Mouse (Mus musculus): Measurements from ENCODE around the gene Cpxm2. TPM values are rescaled to one million over a fixed set of nuclear protein-coding genes. Genes with fewer than 3 reads are reported as not detected.

Gene Cpxm2
- polyA plus RNA-seq, 1 experiment, result 1.2 TPM

DNA sequence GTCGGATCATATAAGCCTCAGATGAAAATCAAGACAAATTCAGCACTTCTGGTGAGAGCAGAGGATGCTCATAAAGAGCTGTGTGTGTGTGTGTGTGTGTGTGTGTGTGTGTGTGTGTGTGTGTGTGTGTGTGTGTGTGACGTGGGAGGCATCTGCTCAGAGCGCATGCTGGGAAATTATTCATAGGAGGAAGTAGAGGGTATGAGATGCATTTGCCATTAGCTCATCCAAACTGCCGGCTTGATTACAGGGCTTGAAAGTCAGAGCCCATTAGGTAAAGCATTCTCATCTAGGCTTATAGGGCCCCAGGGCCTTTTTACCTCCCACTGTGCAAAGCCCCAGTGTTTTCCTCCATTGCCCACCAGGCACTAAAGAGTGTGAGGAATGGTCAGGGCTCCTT is 107.9 kb downstream of the Cpxm2 start:
- Histone ChIP-seq H3K9ac (ENCODE audit: low read depth, poor library complexity, severe bottlenecking) (no peak overlapping the region), H3K4me3 (ENCODE audit: low read depth, low read length) (no peak overlapping the region), H3K9me3 (replicated peaks; ENCODE audit: control insufficient read depth, insufficient read depth, low read length, poor library complexity, severe bottlenecking) (no peaks in the 10 kb centered on the region), H3K36me3 (ENCODE audit: control insufficient read depth, insufficient read depth, low read length, poor library complexity, severe bottlenecking) (no peaks in the 10 kb centered on the region), H3K27me3 (ENCODE audit: control insufficient read depth, insufficient read depth, low read length, poor library complexity, severe bottlenecking) (no peaks in the 10 kb centered on the region; the same call in 1 of the 2 replicates), H3K4me1 (ENCODE audit: control insufficient read depth, insufficient read depth, low read length) (no peaks in the 10 kb centered on the region), H3K27ac (ENCODE audit: insufficient read depth, low read length) (no peak overlapping the region)
- no peak for TF ChIP-seq CTCF (IDR thresholded peaks at IDR 0.05; ENCODE audit: low read depth, low read length)
- TF ChIP-seq EP300 (IDR thresholded peaks at IDR 0.05; ENCODE audit: insufficient read depth, low read depth, low read length), result no peak
- TF ChIP-seq POLR2A (IDR thresholded peaks at IDR 0.05; ENCODE audit: insufficient read depth, low read length), result no peak

GRCm38 (mm10) chr7:132031940-132032531 is 122.5 kb downstream of the Cpxm2 start:
- Histone ChIP-seq H3K27me3 (ENCODE audit: control insufficient read depth, insufficient read depth, low read length, poor library complexity, severe bottlenecking) (no peaks in the 10 kb centered on the region; the same call in 1 of the 2 replicates), H3K4me3 (ENCODE audit: low read depth, low read length) (no peak overlapping the region), H3K9me3 (replicated peaks; ENCODE audit: control insufficient read depth, insufficient read depth, low read length, poor library complexity, severe bottlenecking) (no peaks in the 10 kb centered on the region), H3K9ac (ENCODE audit: low read depth, poor library complexity, severe bottlenecking) (no peak overlapping the region), H3K27ac (ENCODE audit: insufficient read depth, low read length) (no peak overlapping the region), H3K4me1 (ENCODE audit: control insufficient read depth, insufficient read depth, low read length) (no peaks in the 10 kb centered on the region), H3K36me3 (ENCODE audit: control insufficient read depth, insufficient read depth, low read length, poor library complexity, severe bottlenecking) (no peaks in the 10 kb centered on the region)
- TF ChIP-seq EP300 (IDR thresholded peaks at IDR 0.05; ENCODE audit: insufficient read depth, low read depth, low read length) (no peak), POLR2A (IDR thresholded peaks at IDR 0.05; ENCODE audit: insufficient read depth, low read length) (no peak), CTCF (IDR thresholded peaks at IDR 0.05; ENCODE audit: low read depth, low read length) (no peak)

DNA sequence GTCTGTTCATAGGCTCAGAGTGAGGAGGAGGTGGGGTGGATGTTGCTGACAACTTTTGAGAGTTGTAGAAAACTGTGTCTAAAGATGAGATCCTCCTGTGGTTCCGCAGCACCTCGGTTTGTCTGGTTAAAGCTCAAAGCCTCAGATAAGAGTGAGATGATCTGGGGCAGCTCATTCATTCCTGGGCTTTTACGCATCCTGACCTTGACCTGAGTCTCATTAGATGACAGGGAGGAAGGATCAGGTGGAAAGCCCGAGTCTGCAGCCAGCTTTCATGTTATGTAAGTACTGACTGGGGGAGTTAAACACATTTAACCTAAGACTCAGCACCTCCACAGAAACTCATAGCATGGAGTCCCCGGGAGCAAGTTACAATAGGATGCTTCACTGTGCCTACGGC is 127.9 kb downstream of the Cpxm2 start:
- no peaks in the 10 kb centered on the region for H3K9me3 ChIP-seq (replicated peaks; ENCODE audit: control insufficient read depth, insufficient read depth, low read length, poor library complexity, severe bottlenecking)
- H3K36me3 ChIP-seq (ENCODE audit: control insufficient read depth, insufficient read depth, low read length, poor library complexity, severe bottlenecking), result no peaks in the 10 kb centered on the region
- H3K27me3 ChIP-seq (ENCODE audit: control insufficient read depth, insufficient read depth, low read length, poor library complexity, severe bottlenecking), result no peaks in the 10 kb centered on the region; the same call in 1 of the 2 replicates
- no peak overlapping the region for H3K9ac ChIP-seq (ENCODE audit: low read depth, poor library complexity, severe bottlenecking)
- TF ChIP-seq POLR2A (IDR thresholded peaks at IDR 0.05; ENCODE audit: insufficient read depth, low read length), result no peak
- no peak for TF ChIP-seq EP300 (IDR thresholded peaks at IDR 0.05; ENCODE audit: insufficient read depth, low read depth, low read length)
- TF ChIP-seq CTCF (IDR thresholded peaks at IDR 0.05; ENCODE audit: low read depth, low read length), result no peak
- peaks cover 4% of the 10 kb centered on the region for H3K4me1 ChIP-seq (ENCODE audit: control insufficient read depth, insufficient read depth, low read length)
- H3K27ac ChIP-seq (ENCODE audit: insufficient read depth, low read length), result no peak overlapping the region
- H3K4me3 ChIP-seq (ENCODE audit: low read depth, low read length), result no peak overlapping the region

GRCm38 (mm10) chr7:132025591-132025990 is 128.9 kb downstream of the Cpxm2 start:
- Histone ChIP-seq H3K9me3 (replicated peaks; ENCODE audit: control insufficient read depth, insufficient read depth, low read length, poor library complexity, severe bottlenecking) (no peaks in the 10 kb centered on the region), H3K36me3 (ENCODE audit: control insufficient read depth, insufficient read depth, low read length, poor library complexity, severe bottlenecking) (no peaks in the 10 kb centered on the region), H3K27ac (ENCODE audit: insufficient read depth, low read length) (no peak overlapping the region), H3K27me3 (ENCODE audit: control insufficient read depth, insufficient read depth, low read length, poor library complexity, severe bottlenecking) (no peaks in the 10 kb centered on the region), H3K4me3 (ENCODE audit: low read depth, low read length) (no peak overlapping the region), H3K4me1 (ENCODE audit: control insufficient read depth, insufficient read depth, low read length) (peaks cover 4% of the 10 kb centered on the region), H3K9ac (ENCODE audit: low read depth, poor library complexity, severe bottlenecking) (no peak overlapping the region)
- TF ChIP-seq POLR2A (IDR thresholded peaks at IDR 0.05; ENCODE audit: insufficient read depth, low read length) (no peak), EP300 (IDR thresholded peaks at IDR 0.05; ENCODE audit: insufficient read depth, low read depth, low read length) (no peak), CTCF (IDR thresholded peaks at IDR 0.05; ENCODE audit: low read depth, low read length) (no peak)

- peaks cover 18% of the 10 kb centered on the region for H3K27me3 ChIP-seq (ENCODE audit: control insufficient read depth, insufficient read depth, low read length, poor library complexity, severe bottlenecking)
- peaks cover 17% of the 10 kb centered on the region for H3K9me3 ChIP-seq (replicated peaks; ENCODE audit: control insufficient read depth, insufficient read depth, low read length, poor library complexity, severe bottlenecking)
- H3K9ac ChIP-seq (ENCODE audit: low read depth, poor library complexity, severe bottlenecking), result no peak overlapping the region
- no peak overlapping the region for H3K27ac ChIP-seq (ENCODE audit: insufficient read depth, low read length)
- H3K4me3 ChIP-seq (ENCODE audit: low read depth, low read length), result no peak overlapping the region
- TF ChIP-seq EP300 (IDR thresholded peaks at IDR 0.05; ENCODE audit: insufficient read depth, low read depth, low read length) (no peak), CTCF (IDR thresholded peaks at IDR 0.05; ENCODE audit: low read depth, low read length) (no peak), POLR2A (IDR thresholded peaks at IDR 0.05; ENCODE audit: insufficient read depth, low read length) (no peak)
- no peaks in the 10 kb centered on the region for H3K4me1 ChIP-seq (ENCODE audit: control insufficient read depth, insufficient read depth, low read length)
- H3K36me3 ChIP-seq (ENCODE audit: control insufficient read depth, insufficient read depth, low read length, poor library complexity, severe bottlenecking), result no peaks in the 10 kb centered on the region
These were observed 138.6 kb downstream of the Cpxm2 start for GRCm38 (mm10) chr7:132015933-132016332.

GRCm38 (mm10) chr7:132015193-132015592 is 139.3 kb downstream of the Cpxm2 start:
- TF ChIP-seq CTCF (IDR thresholded peaks at IDR 0.05; ENCODE audit: low read depth, low read length) (no peak), POLR2A (IDR thresholded peaks at IDR 0.05; ENCODE audit: insufficient read depth, low read length) (no peak), EP300 (IDR thresholded peaks at IDR 0.05; ENCODE audit: insufficient read depth, low read depth, low read length) (0 out of 2 replicates have a peak, but pooled peaks have one; percentile 45)
- no peak overlapping the region for H3K27ac ChIP-seq (ENCODE audit: insufficient read depth, low read length)
- no peaks in the 10 kb centered on the region for H3K4me1 ChIP-seq (ENCODE audit: control insufficient read depth, insufficient read depth, low read length)

More at GRCm38 (mm10) chr7:132015193-132015592, 139.3 kb downstream of the Cpxm2 start:
- no peak overlapping the region for H3K4me3 ChIP-seq (ENCODE audit: low read depth, low read length)
- no peak overlapping the region for H3K9ac ChIP-seq (ENCODE audit: low read depth, poor library complexity, severe bottlenecking)
- H3K9me3 ChIP-seq (replicated peaks; ENCODE audit: control insufficient read depth, insufficient read depth, low read length, poor library complexity, severe bottlenecking), result peaks cover 17% of the 10 kb centered on the region
- H3K27me3 ChIP-seq (ENCODE audit: control insufficient read depth, insufficient read depth, low read length, poor library complexity, severe bottlenecking), result peaks cover 18% of the 10 kb centered on the region
- no peaks in the 10 kb centered on the region for H3K36me3 ChIP-seq (ENCODE audit: control insufficient read depth, insufficient read depth, low read length, poor library complexity, severe bottlenecking)

Data from ES-Bruce4 (cell line).